ENCODE assay signal across 9 mouse cellular contexts in the genomic region with DNA sequence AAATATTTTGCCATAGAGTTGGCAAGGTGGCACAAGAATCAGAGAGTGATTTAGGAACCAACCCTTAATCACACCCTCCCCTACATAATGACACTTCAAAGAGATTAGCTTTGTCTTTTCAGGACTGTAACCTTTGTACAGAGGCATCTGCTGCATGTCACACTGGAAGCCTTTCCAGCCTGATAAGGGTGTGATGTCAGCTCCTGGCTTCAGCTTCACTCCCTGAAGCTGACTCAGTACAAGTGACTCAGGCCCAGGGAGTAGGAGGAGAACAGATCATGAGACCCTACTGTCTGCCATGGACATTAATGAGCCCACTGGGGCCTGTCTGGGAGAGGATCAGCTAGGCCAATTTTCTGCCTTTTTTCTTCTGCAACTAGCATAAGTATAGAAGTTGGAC. TPM values are rescaled to one million over a fixed set of nuclear protein-coding genes. Genes with fewer than 3 reads are reported as not detected.
A peak's percentile ranks its signal among the peaks of the same experiment; 100 is the strongest.
DNase-seq lines count a peak whose midpoint lies in the region; ATAC-seq and TF ChIP-seq lines count a peak whose summit lies in the region.
"Had no signal": no experiment of that assay in that cellular context is flagged by ENCODE, and none has a peak within 500 bp of the region (broad histone marks: within the 10 kb centered on the region; RNA-seq: fewer than 3 reads in every experiment).

No protein-coding gene starts in this region.

- DNase-seq in limb, embryonic 14.5 days (ENCODE audit: low spot score): peak; percentile 38
- DNase-seq in limb, embryonic 10.5 days (ENCODE audit: low spot score): no peak
- peak; percentile 83 for DNase-seq in gastrocnemius, adult 18-20 months (ENCODE audit: low spot score)
- peak; percentile 62 for DNase-seq in ovary, adult 18-20 months (ENCODE audit: low spot score)
- DNase-seq in spleen, postnatal 14 days (ENCODE audit: low spot score in 2 of 2): no peak
- DNase-seq in forebrain, embryonic 11.5 days (ENCODE audit: low spot score): no peak
- DNase-seq in left cerebral cortex, adult 11 months (ENCODE audit: low spot score): no peak

- H3K4me2 ChIP-seq in limb, embryonic 14.5 days (replicated peaks; ENCODE audit: low read depth, low read length, severe bottlenecking): no peak overlapping the region
- no peak overlapping the region for H3K4me2 ChIP-seq in intestine, embryonic 15.5 days (replicated peaks)
- no peak overlapping the region for H3K4me2 ChIP-seq in forebrain, embryonic 11.5 days (ENCODE audit: low read depth, low read length, severe bottlenecking)
- H3K4me2 ChIP-seq: hindbrain, embryonic 15.5 days had no signal

- H3K9me3 ChIP-seq in limb, embryonic 14.5 days (ENCODE audit: control insufficient read depth, low read length): no peaks in the 10 kb centered on the region
- no peaks in the 10 kb centered on the region for H3K9me3 ChIP-seq in limb, embryonic 10.5 days (replicated peaks)
- no peaks in the 10 kb centered on the region for H3K9me3 ChIP-seq in intestine, embryonic 15.5 days
- H3K9me3 ChIP-seq in forebrain, embryonic 11.5 days (ENCODE audit: control insufficient read depth, low read length): no peaks in the 10 kb centered on the region
- H3K9me3 ChIP-seq: hindbrain, embryonic 15.5 days had no signal

- H3K4me3 ChIP-seq in limb, embryonic 14.5 days (replicated peaks; ENCODE audit: low read length): no peak overlapping the region
- H3K4me3 ChIP-seq in limb, embryonic 10.5 days: no peak overlapping the region
- no peak overlapping the region for H3K4me3 ChIP-seq in intestine, embryonic 15.5 days (replicated peaks)
- no peak overlapping the region for H3K4me3 ChIP-seq in forebrain, embryonic 11.5 days (ENCODE audit: low read depth, low read length)
- H3K4me3 ChIP-seq: hindbrain, embryonic 15.5 days had no signal

- TF ChIP-seq POLR2A in limb, embryonic 14.5 days (IDR thresholded peaks at IDR 0.05; ENCODE audit: borderline replicate concordance, extremely low read depth, insufficient read depth, insufficient read length): no peak

- no peak for ATAC-seq in limb, embryonic 14.5 days (ENCODE audit: low FRiP score, low read depth)
- ATAC-seq in intestine, embryonic 15.5 days: peak; percentile 91
- ATAC-seq in forebrain, embryonic 11.5 days (replicated peaks; ENCODE audit: low FRiP score): no peak

- no peak overlapping the region for H3K27ac ChIP-seq in limb, embryonic 14.5 days (replicated peaks; ENCODE audit: low read depth, low read length)
- no peak overlapping the region for H3K27ac ChIP-seq in limb, embryonic 10.5 days
- no peak overlapping the region for H3K27ac ChIP-seq in intestine, embryonic 15.5 days
- H3K27ac ChIP-seq in forebrain, embryonic 11.5 days (ENCODE audit: low read depth, low read length): no peak overlapping the region
- H3K27ac ChIP-seq: hindbrain, embryonic 15.5 days had no signal

- no peaks in the 10 kb centered on the region for H3K27me3 ChIP-seq in limb, embryonic 14.5 days (ENCODE audit: control insufficient read depth, insufficient read depth, low read length)
- H3K27me3 ChIP-seq in limb, embryonic 10.5 days (ENCODE audit: low read depth, poor library complexity, severe bottlenecking): no peaks in the 10 kb centered on the region
- H3K27me3 ChIP-seq in intestine, embryonic 15.5 days (replicated peaks): no peaks in the 10 kb centered on the region
- H3K27me3 ChIP-seq in forebrain, embryonic 11.5 days (ENCODE audit: control insufficient read depth, insufficient read depth, low read length): no peaks in the 10 kb centered on the region
- H3K27me3 ChIP-seq: hindbrain, embryonic 15.5 days had no signal

- peaks cover 49% of the 10 kb centered on the region for H3K36me3 ChIP-seq in limb, embryonic 14.5 days (ENCODE audit: control insufficient read depth, insufficient read depth, low read length)
- peaks cover 85% of the 10 kb centered on the region for H3K36me3 ChIP-seq in limb, embryonic 10.5 days
- peaks cover 5% of the 10 kb centered on the region for H3K36me3 ChIP-seq in intestine, embryonic 15.5 days
- no peaks in the 10 kb centered on the region; the same call in 1 of the 2 replicates for H3K36me3 ChIP-seq in forebrain, embryonic 11.5 days (ENCODE audit: control insufficient read depth, insufficient read depth, low read length)

- H3K9ac ChIP-seq in limb, embryonic 14.5 days (ENCODE audit: low read depth, low read length, severe bottlenecking): no peak overlapping the region
- H3K9ac ChIP-seq in intestine, embryonic 15.5 days: no peak overlapping the region
- H3K9ac ChIP-seq in forebrain, embryonic 11.5 days (ENCODE audit: low read length): no peak overlapping the region
- H3K9ac ChIP-seq: hindbrain, embryonic 15.5 days had no signal

- H3K4me1 ChIP-seq in limb, embryonic 14.5 days (ENCODE audit: control insufficient read depth, insufficient read depth, low read length): peaks cover 15% of the 10 kb centered on the region
- no peaks in the 10 kb centered on the region for H3K4me1 ChIP-seq in limb, embryonic 10.5 days
- peaks cover 29% of the 10 kb centered on the region for H3K4me1 ChIP-seq in intestine, embryonic 15.5 days (replicated peaks)
- no peaks in the 10 kb centered on the region for H3K4me1 ChIP-seq in forebrain, embryonic 11.5 days (replicated peaks; ENCODE audit: control insufficient read depth, insufficient read depth, low read length)

RNA-seq across cellular contexts. Expression of gene Pi4kb, which starts 13.0 kb away (rescaled TPM):
- 54.7 and 54.8 TPM in 2 replicates for polyA plus RNA-seq in limb, embryonic 14.5 days (2012; rRNA removed)
- polyA plus RNA-seq in limb, embryonic 14.5 days (2014; fragmentation: Nextera tagmentation; extraction: Ambion mirVana): 30.4 and 35.6 TPM in 2 replicates
- 18.9 and 22.2 TPM in 2 replicates for polyA plus RNA-seq in limb, embryonic 10.5 days (2016; fragmentation: Nextera tagmentation; extraction: Ambion mirVana)
- 10 to 100 TPM; 16.8 to 19.0 TPM for total RNA-seq in gastrocnemius, adult 18-20 months (2021)
- polyA plus RNA-seq in intestine, embryonic 15.5 days (2015; fragmentation: Nextera tagmentation; extraction: Ambion mirVana): 19.8 and 22.6 TPM in 2 replicates
- 23.1 and 23.9 TPM in 2 replicates for polyA plus RNA-seq in forebrain, embryonic 11.5 days (2014; fragmentation: Nextera tagmentation; extraction: Ambion mirVana)

RNA-seq across cellular contexts. Expression of gene Zfp687, which starts 27.7 kb away (rescaled TPM):
- 26.8 and 28.8 TPM in 2 replicates for polyA plus RNA-seq in limb, embryonic 14.5 days (2012; rRNA removed)
- 18.8 and 23.2 TPM in 2 replicates for polyA plus RNA-seq in limb, embryonic 14.5 days (2014; fragmentation: Nextera tagmentation; extraction: Ambion mirVana)
- 38.6 and 40.8 TPM in 2 replicates for polyA plus RNA-seq in limb, embryonic 10.5 days (2016; fragmentation: Nextera tagmentation; extraction: Ambion mirVana)
- 10 to 100 TPM; 13.2 to 14.9 TPM for total RNA-seq in gastrocnemius, adult 18-20 months (2021)
- polyA plus RNA-seq in intestine, embryonic 15.5 days (2015; fragmentation: Nextera tagmentation; extraction: Ambion mirVana): 17.4 and 19.9 TPM in 2 replicates
- 43.1 and 44.2 TPM in 2 replicates for polyA plus RNA-seq in forebrain, embryonic 11.5 days (2014; fragmentation: Nextera tagmentation; extraction: Ambion mirVana)

RNA-seq across cellular contexts. Expression of gene Rfx5, which starts 33.7 kb away (rescaled TPM):
- 29.9 and 36.4 TPM in 2 replicates for polyA plus RNA-seq in limb, embryonic 14.5 days (2012; rRNA removed)
- 12.5 and 12.9 TPM in 2 replicates for polyA plus RNA-seq in limb, embryonic 14.5 days (2014; fragmentation: Nextera tagmentation; extraction: Ambion mirVana)
- 6.7 and 10.8 TPM in 2 replicates for polyA plus RNA-seq in limb, embryonic 10.5 days (2016; fragmentation: Nextera tagmentation; extraction: Ambion mirVana)
- 1 to 10 TPM; 2.9 to 6.3 TPM for total RNA-seq in gastrocnemius, adult 18-20 months (2021)
- 6.2 and 6.9 TPM in 2 replicates for polyA plus RNA-seq in intestine, embryonic 15.5 days (2015; fragmentation: Nextera tagmentation; extraction: Ambion mirVana)
- polyA plus RNA-seq in forebrain, embryonic 11.5 days (2014; fragmentation: Nextera tagmentation; extraction: Ambion mirVana): 8.1 and 10.1 TPM in 2 replicates

RNA-seq across cellular contexts. Expression of gene Selenbp1, which starts 54.7 kb away (rescaled TPM):
- 28.7 and 32.9 TPM in 2 replicates for polyA plus RNA-seq in limb, embryonic 14.5 days (2012; rRNA removed)
- 29.5 and 34.9 TPM in 2 replicates for polyA plus RNA-seq in limb, embryonic 14.5 days (2014; fragmentation: Nextera tagmentation; extraction: Ambion mirVana)
- 8.5 and 12.5 TPM in 2 replicates for polyA plus RNA-seq in limb, embryonic 10.5 days (2016; fragmentation: Nextera tagmentation; extraction: Ambion mirVana)
- 10 to 100 TPM; 17.5 to 23.1 TPM for total RNA-seq in gastrocnemius, adult 18-20 months (2021)
- 108 and 123 TPM in 2 replicates for polyA plus RNA-seq in intestine, embryonic 15.5 days (2015; fragmentation: Nextera tagmentation; extraction: Ambion mirVana)
- 5.1 and 5.8 TPM in 2 replicates for polyA plus RNA-seq in forebrain, embryonic 11.5 days (2014; fragmentation: Nextera tagmentation; extraction: Ambion mirVana)

RNA-seq across cellular contexts. Expression of gene Psmd4, which starts 54.8 kb away (rescaled TPM):
- 249 and 282 TPM in 2 replicates for polyA plus RNA-seq in limb, embryonic 14.5 days (2012; rRNA removed)
- 258 and 280 TPM in 2 replicates for polyA plus RNA-seq in limb, embryonic 14.5 days (2014; fragmentation: Nextera tagmentation; extraction: Ambion mirVana)
- polyA plus RNA-seq in limb, embryonic 10.5 days (2016; fragmentation: Nextera tagmentation; extraction: Ambion mirVana): 365 and 382 TPM in 2 replicates
- 100 to 1,000 TPM; 222 to 224 TPM for total RNA-seq in gastrocnemius, adult 18-20 months (2021)
- polyA plus RNA-seq in intestine, embryonic 15.5 days (2015; fragmentation: Nextera tagmentation; extraction: Ambion mirVana): 205 and 218 TPM in 2 replicates
- polyA plus RNA-seq in forebrain, embryonic 11.5 days (2014; fragmentation: Nextera tagmentation; extraction: Ambion mirVana): 312 and 325 TPM in 2 replicates

Comparison
In these comparisons a context has a peak if more than half of its experiments do, and no peak if none do; other contexts are left out.
1. DNase-seq: peak in limb, embryonic 14.5 days (single experiment), gastrocnemius, adult 18-20 months (single experiment) and ovary, adult 18-20 months (single experiment); none in limb, embryonic 10.5 days (single experiment), spleen, postnatal 14 days (0 of 2), forebrain, embryonic 11.5 days (single experiment) and left cerebral cortex, adult 11 months (single experiment).